Mouse (Mus musculus) stomach, postnatal 0 days (tissue): ENCODE measurements around the gene Gm9913.

ENCODE experiments used
- CTCF ChIP-seq: IDR thresholded peaks from 2 replicates; pipeline ENCODE4 v1.5.1; 2016; ENCODE audit warnings: antibody characterized with exemption, low read depth, mild to moderate bottlenecking, moderate library complexity
- EP300 ChIP-seq: optimal IDR thresholded peaks from 2 replicates; pipeline ENCODE3; 2016; ENCODE audit warnings: antibody characterized with exemption

DNA sequence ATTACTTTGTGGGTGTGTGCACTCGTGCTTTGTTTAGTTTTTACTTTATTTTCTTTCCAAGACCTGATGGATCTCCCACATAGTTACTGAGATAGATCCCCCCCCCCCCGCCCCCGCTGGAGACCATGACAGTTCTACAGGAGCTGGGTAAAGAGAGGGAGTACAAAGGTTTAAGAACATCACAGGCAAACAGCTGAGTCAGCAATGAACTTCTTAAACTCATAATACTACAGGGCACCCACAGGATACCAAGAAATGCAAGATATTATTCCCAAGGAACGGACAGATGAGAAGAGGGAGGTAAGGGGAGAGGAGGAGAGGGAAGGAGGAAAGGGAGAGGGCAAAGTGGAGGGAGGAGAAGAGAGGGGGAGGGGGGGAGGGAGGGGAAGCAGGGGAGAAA is 7.7 kb downstream of the Gm9913 start:
- TF ChIP-seq EP300: no peak
- TF ChIP-seq CTCF: no peak
